Mouse (Mus musculus): ENCODE results near the gene BC048403. TPM values are rescaled to one million over a fixed set of nuclear protein-coding genes. Genes with fewer than 3 reads are reported as not detected.
"Not testable (repeated sequence)": the region's sequence is repeated elsewhere in the genome, so short reads cannot be mapped to it uniquely, and the experiment has no call there.

Gene BC048403
- polyA plus RNA-seq, 1 experiment from 2014 or later = 2.2 TPM

- H3K27me3 ChIP-seq (ENCODE audit: control insufficient read depth, insufficient read depth, low read length); H3K36me3 ChIP-seq (ENCODE audit: control insufficient read depth, insufficient read depth, low read length); H3K9ac ChIP-seq (replicated peaks; ENCODE audit: low read depth, low read length); H3K4me3 ChIP-seq (ENCODE audit: low read depth, low read length); ATAC-seq (ENCODE audit: low read depth); H3K4me2 ChIP-seq (ENCODE audit: low read depth, low read length); H3K4me1 ChIP-seq (ENCODE audit: control insufficient read depth, insufficient read depth, low read length); H3K9me3 ChIP-seq (ENCODE audit: control insufficient read depth, low read length); H3K27ac ChIP-seq (ENCODE audit: low read depth, low read length): not testable (repeated sequence)
- WGBS = 85% methylated on average over 3 of the region's 3 CpGs
These were observed 27.6 kb downstream of the BC048403 start for GRCm38 (mm10) chr10:121767295-121767694.

- no peak for ATAC-seq (ENCODE audit: low read depth)
- 92% methylated on average over 5 of the region's 5 CpGs for WGBS
- no peak overlapping the region for H3K27ac ChIP-seq (ENCODE audit: low read depth, low read length)
- no peaks in the 10 kb centered on the region for H3K4me1 ChIP-seq (ENCODE audit: control insufficient read depth, insufficient read depth, low read length)
- H3K27me3 ChIP-seq (ENCODE audit: control insufficient read depth, insufficient read depth, low read length) = no peaks in the 10 kb centered on the region
- no peak overlapping the region for H3K4me2 ChIP-seq (ENCODE audit: low read depth, low read length)
- no peaks in the 10 kb centered on the region for H3K9me3 ChIP-seq (ENCODE audit: control insufficient read depth, low read length)
- no peaks in the 10 kb centered on the region for H3K36me3 ChIP-seq (ENCODE audit: control insufficient read depth, insufficient read depth, low read length)
- H3K9ac ChIP-seq (replicated peaks; ENCODE audit: low read depth, low read length) = no peak overlapping the region
- H3K4me3 ChIP-seq (ENCODE audit: low read depth, low read length) = no peak overlapping the region
These were observed 30.0 kb downstream of the BC048403 start for GRCm38 (mm10) chr10:121769711-121770110.

GRCm38 (mm10) chr10:121770624-121771577 is 31.2 kb downstream of the BC048403 start:
- no peak for ATAC-seq (ENCODE audit: low read depth)
- H3K9me3 ChIP-seq (ENCODE audit: control insufficient read depth, low read length) = no peaks in the 10 kb centered on the region
- no peaks in the 10 kb centered on the region for H3K27me3 ChIP-seq (ENCODE audit: control insufficient read depth, insufficient read depth, low read length)
- no peak overlapping the region for H3K9ac ChIP-seq (replicated peaks; ENCODE audit: low read depth, low read length)
- no peaks in the 10 kb centered on the region for H3K36me3 ChIP-seq (ENCODE audit: control insufficient read depth, insufficient read depth, low read length)
- no peaks in the 10 kb centered on the region for H3K4me1 ChIP-seq (ENCODE audit: control insufficient read depth, insufficient read depth, low read length)
- no peak overlapping the region; the same call in 1 of the 2 replicates for H3K4me2 ChIP-seq (ENCODE audit: low read depth, low read length)
- 57% methylated on average over 20 of the region's 20 CpGs for WGBS
- no peak overlapping the region for H3K4me3 ChIP-seq (ENCODE audit: low read depth, low read length)
- no peak overlapping the region for H3K27ac ChIP-seq (ENCODE audit: low read depth, low read length)

- no peak overlapping the region for H3K27ac ChIP-seq (ENCODE audit: low read depth, low read length)
- no peak overlapping the region for H3K9ac ChIP-seq (replicated peaks; ENCODE audit: low read depth, low read length)
- no peak for ATAC-seq (ENCODE audit: low read depth)
- H3K9me3 ChIP-seq (ENCODE audit: control insufficient read depth, low read length) = no peaks in the 10 kb centered on the region
- H3K27me3 ChIP-seq (ENCODE audit: control insufficient read depth, insufficient read depth, low read length) = no peaks in the 10 kb centered on the region
- H3K4me2 ChIP-seq (ENCODE audit: low read depth, low read length) = no peak overlapping the region
- H3K4me3 ChIP-seq (ENCODE audit: low read depth, low read length) = no peak overlapping the region
- 82% methylated on average over 4 of the region's 4 CpGs for WGBS
- no peaks in the 10 kb centered on the region for H3K4me1 ChIP-seq (ENCODE audit: control insufficient read depth, insufficient read depth, low read length)
- no peaks in the 10 kb centered on the region for H3K36me3 ChIP-seq (ENCODE audit: control insufficient read depth, insufficient read depth, low read length)
These were observed 34.1 kb downstream of the BC048403 start for GRCm38 (mm10) chr10:121773813-121774212.

GRCm38 (mm10) chr10:121775990-121776389 is 36.3 kb downstream of the BC048403 start:
- Histone ChIP-seq H3K4me1 (ENCODE audit: control insufficient read depth, insufficient read depth, low read length) (no peaks in the 10 kb centered on the region), H3K9ac (replicated peaks; ENCODE audit: low read depth, low read length) (no peak overlapping the region), H3K27ac (ENCODE audit: low read depth, low read length) (no peak overlapping the region), H3K4me3 (ENCODE audit: low read depth, low read length) (no peak overlapping the region), H3K4me2 (ENCODE audit: low read depth, low read length) (no peak overlapping the region), H3K36me3 (ENCODE audit: control insufficient read depth, insufficient read depth, low read length) (no peaks in the 10 kb centered on the region), H3K27me3 (ENCODE audit: control insufficient read depth, insufficient read depth, low read length) (no peaks in the 10 kb centered on the region), H3K9me3 (ENCODE audit: control insufficient read depth, low read length) (no peaks in the 10 kb centered on the region)
- 56% methylated on average over 3 of the region's 3 CpGs for WGBS
- no peak for ATAC-seq (ENCODE audit: low read depth)

- no peak for ATAC-seq (ENCODE audit: low read depth)
- no peak overlapping the region for H3K9ac ChIP-seq (replicated peaks; ENCODE audit: low read depth, low read length)
- H3K27ac ChIP-seq (ENCODE audit: low read depth, low read length) = no peak overlapping the region
- WGBS = 48% methylated on average over 14 of the region's 14 CpGs
- no peaks in the 10 kb centered on the region for H3K27me3 ChIP-seq (ENCODE audit: control insufficient read depth, insufficient read depth, low read length)
- peaks cover 27% of the 10 kb centered on the region for H3K36me3 ChIP-seq (ENCODE audit: control insufficient read depth, insufficient read depth, low read length)
- H3K4me1 ChIP-seq (ENCODE audit: control insufficient read depth, insufficient read depth, low read length) = no peaks in the 10 kb centered on the region
- H3K4me2 ChIP-seq (ENCODE audit: low read depth, low read length) = no peak overlapping the region
- peaks cover 2% of the 10 kb centered on the region; the same call in 1 of the 2 replicates for H3K9me3 ChIP-seq (ENCODE audit: control insufficient read depth, low read length)
- no peak overlapping the region for H3K4me3 ChIP-seq (ENCODE audit: low read depth, low read length)
These were observed 41.4 kb downstream of the BC048403 start for GRCm38 (mm10) chr10:121781159-121781558.

- Histone ChIP-seq H3K9me3 (ENCODE audit: control insufficient read depth, low read length) (peaks cover 2% of the 10 kb centered on the region; the same call in 1 of the 2 replicates), H3K4me3 (ENCODE audit: low read depth, low read length) (no peak overlapping the region), H3K4me2 (ENCODE audit: low read depth, low read length) (no peak overlapping the region), H3K27ac (ENCODE audit: low read depth, low read length) (no peak overlapping the region), H3K9ac (replicated peaks; ENCODE audit: low read depth, low read length) (no peak overlapping the region), H3K4me1 (ENCODE audit: control insufficient read depth, insufficient read depth, low read length) (no peaks in the 10 kb centered on the region), H3K27me3 (ENCODE audit: control insufficient read depth, insufficient read depth, low read length) (no peaks in the 10 kb centered on the region), H3K36me3 (ENCODE audit: control insufficient read depth, insufficient read depth, low read length) (peaks cover 33% of the 10 kb centered on the region)
- no peak for ATAC-seq (ENCODE audit: low read depth)
- WGBS = 89% methylated on average over 3 of the region's 3 CpGs
These were observed 48.8 kb downstream of the BC048403 start for GRCm38 (mm10) chr10:121788536-121788935.

GRCm38 (mm10) chr10:121790078-121790477 is 50.3 kb downstream of the BC048403 start:
- Histone ChIP-seq H3K4me1 (ENCODE audit: control insufficient read depth, insufficient read depth, low read length) (no peaks in the 10 kb centered on the region), H3K27me3 (ENCODE audit: control insufficient read depth, insufficient read depth, low read length) (no peaks in the 10 kb centered on the region), H3K27ac (ENCODE audit: low read depth, low read length) (no peak overlapping the region), H3K4me3 (ENCODE audit: low read depth, low read length) (no peak overlapping the region), H3K4me2 (ENCODE audit: low read depth, low read length) (no peak overlapping the region), H3K9ac (replicated peaks; ENCODE audit: low read depth, low read length) (no peak overlapping the region), H3K9me3 (ENCODE audit: control insufficient read depth, low read length) (no peaks in the 10 kb centered on the region), H3K36me3 (ENCODE audit: control insufficient read depth, insufficient read depth, low read length) (peaks cover 24% of the 10 kb centered on the region)
- ATAC-seq (ENCODE audit: low read depth) = no peak
- 19% methylated on average over 6 of the region's 6 CpGs for WGBS

GRCm38 (mm10) chr10:121792661-121793060 is 52.9 kb downstream of the BC048403 start:
- Histone ChIP-seq H3K9ac (replicated peaks; ENCODE audit: low read depth, low read length) (no peak overlapping the region), H3K9me3 (ENCODE audit: control insufficient read depth, low read length) (no peaks in the 10 kb centered on the region), H3K27me3 (ENCODE audit: control insufficient read depth, insufficient read depth, low read length) (no peaks in the 10 kb centered on the region), H3K27ac (ENCODE audit: low read depth, low read length) (no peak overlapping the region), H3K4me1 (ENCODE audit: control insufficient read depth, insufficient read depth, low read length) (no peaks in the 10 kb centered on the region), H3K4me3 (ENCODE audit: low read depth, low read length) (no peak overlapping the region), H3K4me2 (ENCODE audit: low read depth, low read length) (no peak overlapping the region), H3K36me3 (ENCODE audit: control insufficient read depth, insufficient read depth, low read length) (peaks cover 16% of the 10 kb centered on the region; the same call in 1 of the 2 replicates)
- ATAC-seq (ENCODE audit: low read depth) = no peak
- WGBS = 90% methylated on average over 17 of the region's 17 CpGs
